Mouse (Mus musculus) heart, postnatal 0 days (tissue): Measurements from ENCODE around the gene 1700016K19Rik.

Experiments
- CTCF ChIP-seq: IDR thresholded peaks from 2 replicates; pipeline ENCODE4 v1.5.1; 2016; ENCODE audit warnings: antibody characterized with exemption, control low read depth, low read depth
- EP300 ChIP-seq: IDR thresholded peaks from 2 replicates; pipeline ENCODE4 v1.6.1; 2016; ENCODE audit warnings: antibody characterized with exemption, low read depth

DNA sequence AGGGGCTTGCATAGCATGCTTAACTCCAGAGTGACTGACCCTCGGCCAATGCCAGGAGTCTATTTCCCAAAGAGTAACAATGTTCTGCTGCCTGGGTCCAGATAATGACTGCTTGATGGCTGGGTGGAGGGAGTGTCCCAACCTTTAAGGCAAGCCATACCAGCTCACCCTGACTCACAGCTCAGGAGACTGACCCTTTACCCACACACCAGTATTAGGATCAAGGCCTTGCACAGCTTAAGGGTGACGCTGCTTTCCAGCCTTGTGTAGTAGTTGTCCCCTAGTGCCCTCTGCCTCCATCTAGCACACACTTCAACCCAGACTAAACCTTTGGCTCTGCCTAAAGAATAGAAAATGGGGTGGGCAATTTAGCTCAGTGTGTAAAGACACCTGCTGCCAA lies 8.4 kb downstream of the 1700016K19Rik start:
- no peak for TF ChIP-seq CTCF
- TF ChIP-seq EP300: no peak
